Mouse (Mus musculus): ENCODE results near the gene Clip1. TPM values are rescaled to one million over a fixed set of nuclear protein-coding genes. Genes with fewer than 3 reads are reported as not detected.
"Not testable (repeated sequence)": the region's sequence is repeated elsewhere in the genome, so short reads cannot be mapped to it uniquely, and the experiment has no call there.

Gene Clip1
- 100 to 1,000 TPM; 118 to 125 TPM for total RNA-seq (2021)
- long read RNA-seq, experiment 1, full-length matches to known transcripts, result 13 of 65 reads
- long read RNA-seq, experiment 1, partial matches to known transcripts, result 13 of 65 reads
- long read RNA-seq, experiment 1, other reads (novel, unspliced or antisense), result 39 of 65 reads
- long read RNA-seq, experiment 2, full-length matches to known transcripts, result 9 of 52 reads
- long read RNA-seq, experiment 2, partial matches to known transcripts, result 8 of 52 reads
- long read RNA-seq, experiment 2, other reads (novel, unspliced or antisense), result 35 of 52 reads

- DNase-seq, result peak; percentile 83 to 86
- intact Hi-C loops (cut with DNase I), result loop anchor here (5.0 kb wide), 1 partner anchor 42 kb away; no protein-coding TSS in a partner anchor
Measured at GRCm38 (mm10) chr5:123684221-123685144, at the start of gene Clip1. Gene Clip1 (minus strand): TSS chr5:123684618.

- no peak for DNase-seq
- intact Hi-C loops (cut with DNase I), result no loop called here
Measured at GRCm38 (mm10) chr5:123730981-123731380, 46.6 kb upstream of the Clip1 start.

GRCm38 (mm10) chr5:123723816-123724215 lies 39.4 kb upstream of the Clip1 start:
- not testable (repeated sequence) for DNase-seq

GRCm38 (mm10) chr5:123720328-123721311 lies 36.2 kb upstream of the Clip1 start, which contains the start of gene Zcchc8:
Gene Zcchc8 (minus strand): TSS chr5:123721100.
- DNase-seq, result peak; percentile 92 to 93
- intact Hi-C loops (cut with DNase I), result loop anchor here (2.0 kb wide), 1 partner anchor 28 kb away; the partner anchor contains the start of genes Kntc1 and Rsrc2

More at GRCm38 (mm10) chr5:123723816-123724215, 39.4 kb upstream of the Clip1 start:
- intact Hi-C loops (cut with DNase I), result not testable (repeated sequence)

- no peak for DNase-seq
- intact Hi-C loops (cut with DNase I), result no loop called here
Measured at GRCm38 (mm10) chr5:123714622-123715021, 30.2 kb upstream of the Clip1 start.

GRCm38 (mm10) chr5:123713782-123714181 lies 29.4 kb upstream of the Clip1 start:
- no peak for DNase-seq
- intact Hi-C loops (cut with DNase I), result no loop called here

- intact Hi-C loops (cut with DNase I), result no loop called here
- no peak for DNase-seq
Measured at GRCm38 (mm10) chr5:123709571-123709970, 25.2 kb upstream of the Clip1 start.

DNA sequence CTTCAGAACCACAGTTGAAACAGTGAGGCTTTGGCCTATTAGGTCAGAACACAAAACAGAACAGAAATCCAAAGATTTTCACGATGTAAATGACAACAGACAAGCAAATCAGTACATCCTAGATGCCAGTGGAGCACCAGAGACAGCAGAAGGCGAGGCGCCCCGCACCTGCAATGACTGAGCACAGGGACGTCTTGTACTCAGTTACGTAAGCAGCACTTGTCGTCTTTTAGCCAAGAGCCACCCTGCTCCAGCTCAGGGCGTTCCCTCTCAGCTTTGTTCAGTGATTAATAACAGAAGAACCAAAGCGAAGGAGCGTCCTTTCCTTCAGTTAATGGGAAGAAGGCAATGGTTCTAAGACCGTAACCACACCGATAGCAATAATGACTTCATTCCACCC lies 24.2 kb upstream of the Clip1 start:
- DNase-seq, result no peak
- intact Hi-C loops (cut with DNase I), result no loop called here

- intact Hi-C loops (cut with DNase I), result loop anchor here (1.0 to 5.0 kb wide), 2 partner anchors 74 to 207 kb away; partner anchors contain the start of gene Denr
- DNase-seq, result peak; percentile 85 to 87
Measured at GRCm38 (mm10) chr5:123700625-123701024, 16.2 kb upstream of the Clip1 start.

DNA sequence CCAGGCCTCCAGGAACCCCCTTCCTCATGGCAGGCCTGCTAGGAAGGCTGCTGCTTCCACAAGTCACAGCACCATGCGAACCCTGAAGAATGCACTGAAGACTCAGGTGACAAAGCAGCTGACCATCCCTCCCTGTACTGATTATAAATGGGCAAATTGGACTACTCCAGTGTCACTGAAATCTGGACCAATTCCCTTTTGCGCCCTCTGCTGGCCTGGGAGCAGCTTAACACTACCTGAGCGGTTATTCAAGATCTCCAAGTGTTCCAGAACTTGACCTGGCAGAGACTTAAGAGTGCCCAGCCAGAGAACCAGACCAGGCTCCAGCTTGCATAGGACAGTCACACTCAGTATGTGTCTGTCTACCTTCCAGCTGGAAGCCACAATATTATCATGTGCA lies 14.8 kb upstream of the Clip1 start:
- intact Hi-C loops (cut with DNase I), result loop anchor here (5.0 kb wide), 1 partner anchor 42 kb away; no protein-coding TSS in a partner anchor

DNA sequence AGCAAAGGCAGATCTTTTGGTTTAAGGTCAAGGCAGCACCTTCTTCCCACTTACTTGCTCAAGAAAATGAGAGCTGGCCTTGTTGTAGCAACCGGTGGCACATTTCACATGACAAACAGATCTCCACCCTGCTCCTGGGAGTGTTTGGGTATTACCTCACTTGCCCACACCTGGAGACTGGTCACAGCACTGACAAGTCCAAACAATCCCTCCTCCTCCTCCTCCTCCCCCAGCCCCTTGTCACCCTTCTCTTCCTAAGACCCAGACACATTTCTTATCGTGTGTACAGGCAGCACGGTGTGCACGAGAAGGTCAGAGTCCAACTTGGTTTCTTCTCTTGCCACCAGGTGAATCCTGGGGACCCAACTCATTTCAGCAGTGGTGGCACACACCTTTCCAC lies 12.5 kb upstream of the Clip1 start:
- DNase-seq, result no peak
- intact Hi-C loops (cut with DNase I), result loop anchor here (5.0 kb wide), 1 partner anchor 40 kb away; no protein-coding TSS in a partner anchor

More for the DNA sequence above, 14.8 kb upstream of the Clip1 start:
- DNase-seq, result peak; percentile 82 to 88

- intact Hi-C loops (cut with DNase I), result loop anchor here (5.0 kb wide), 1 partner anchor 39 kb away; no protein-coding TSS in a partner anchor
- no peak for DNase-seq
Measured at GRCm38 (mm10) chr5:123696244-123696643, 11.8 kb upstream of the Clip1 start.

DNA sequence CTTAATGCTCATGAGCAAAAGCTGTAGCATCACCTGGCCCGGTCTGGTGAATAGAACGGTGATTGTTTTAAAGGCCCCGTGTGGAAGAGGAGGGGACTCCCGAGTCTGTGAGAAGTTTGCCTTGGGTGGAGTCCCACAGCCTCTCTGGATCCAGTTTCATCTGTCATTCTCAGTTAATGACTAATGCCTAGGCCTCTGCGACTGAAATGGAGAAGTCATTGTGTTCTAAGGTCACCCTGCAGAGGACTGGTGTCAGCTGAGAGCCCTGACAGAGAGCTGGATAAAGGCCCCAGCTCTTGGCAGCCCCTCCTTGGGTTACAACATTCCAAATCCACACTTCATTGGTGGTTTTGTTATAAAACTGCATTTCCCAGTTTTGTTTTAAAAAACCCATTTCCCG lies 10.1 kb upstream of the Clip1 start:
- DNase-seq, result peak; percentile 63 to 71
- intact Hi-C loops (cut with DNase I), result no loop called here

DNA sequence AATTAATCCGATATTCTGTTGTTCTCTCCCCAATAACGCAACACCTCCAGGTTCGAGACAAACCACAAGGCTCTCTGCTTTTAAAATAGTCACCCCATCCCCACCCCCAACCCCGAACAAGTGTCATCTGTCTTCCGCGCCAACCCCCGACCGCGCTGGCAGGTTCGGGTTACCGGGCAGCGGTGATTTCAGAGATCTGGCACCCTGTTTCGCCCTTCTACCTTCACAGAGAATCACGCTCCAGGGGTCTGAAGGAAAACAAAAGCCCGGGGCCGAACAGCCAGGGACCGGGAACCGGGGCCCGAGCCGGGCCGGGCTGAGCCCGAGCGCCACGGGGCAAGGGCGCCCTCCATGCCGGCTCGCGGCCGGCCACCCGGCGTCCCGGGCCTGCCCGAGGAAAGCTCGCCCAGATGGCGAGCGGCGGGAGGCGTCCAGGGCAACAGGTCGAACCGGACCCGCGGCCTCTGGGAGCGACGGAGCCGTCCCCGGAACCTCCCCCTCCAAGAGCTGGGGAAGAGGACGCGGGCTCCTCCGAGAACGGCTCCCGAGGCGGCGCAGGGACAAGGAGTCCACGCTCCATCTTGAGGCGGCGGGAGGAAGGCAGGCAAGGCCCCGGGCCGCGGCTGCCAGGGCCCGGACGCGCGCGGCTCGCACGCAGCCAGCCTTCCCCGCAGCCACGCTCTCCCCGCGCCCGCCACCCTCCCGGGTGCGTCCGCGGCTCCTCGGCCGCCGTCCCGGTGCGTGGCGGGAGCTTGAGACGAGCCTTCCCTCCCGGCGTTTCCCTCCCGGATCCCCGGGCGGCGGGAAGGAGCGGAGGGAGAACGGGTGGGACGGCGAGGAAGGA lies 819 bp downstream of the Clip1 start:
- DNase-seq, result peak; percentile 61 to 68
- intact Hi-C loops (cut with DNase I), result loop anchor here (2.0 to 5.0 kb wide), 2 partner anchors 17 to 41 kb away; no protein-coding TSS in a partner anchor

DNA sequence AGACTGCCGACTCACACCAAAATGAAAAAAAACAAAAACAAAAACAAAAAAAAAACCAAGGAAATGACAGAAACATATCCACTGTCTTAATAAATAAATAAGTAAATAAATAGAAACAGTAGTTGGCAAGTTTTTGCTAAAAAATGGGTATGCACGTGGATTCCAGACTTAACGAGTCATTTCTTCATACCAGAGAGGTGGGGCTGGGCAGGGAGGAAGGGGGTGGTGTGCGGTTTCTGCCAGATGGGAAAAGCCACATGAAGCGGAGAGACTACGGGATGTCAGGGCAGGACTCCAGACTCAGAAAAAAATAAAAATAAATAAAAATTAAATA lies 1.4 kb downstream of the Clip1 start:
- no peak for DNase-seq
- intact Hi-C loops (cut with DNase I), result loop anchor here (2.0 to 5.0 kb wide), 2 partner anchors 16 to 41 kb away; no protein-coding TSS in a partner anchor

GRCm38 (mm10) chr5:123682372-123682771 lies 2.0 kb downstream of the Clip1 start:
- no peak for DNase-seq
- intact Hi-C loops (cut with DNase I), result loop anchor here (2.0 to 5.0 kb wide), 2 partner anchors 16 to 40 kb away; no protein-coding TSS in a partner anchor

- intact Hi-C loops (cut with DNase I), result loop anchor here (5.0 kb wide), 1 partner anchor 37 kb away; no protein-coding TSS in a partner anchor
- DNase-seq, result no peak
Measured at GRCm38 (mm10) chr5:123679546-123680263, 4.7 kb downstream of the Clip1 start.

DNA sequence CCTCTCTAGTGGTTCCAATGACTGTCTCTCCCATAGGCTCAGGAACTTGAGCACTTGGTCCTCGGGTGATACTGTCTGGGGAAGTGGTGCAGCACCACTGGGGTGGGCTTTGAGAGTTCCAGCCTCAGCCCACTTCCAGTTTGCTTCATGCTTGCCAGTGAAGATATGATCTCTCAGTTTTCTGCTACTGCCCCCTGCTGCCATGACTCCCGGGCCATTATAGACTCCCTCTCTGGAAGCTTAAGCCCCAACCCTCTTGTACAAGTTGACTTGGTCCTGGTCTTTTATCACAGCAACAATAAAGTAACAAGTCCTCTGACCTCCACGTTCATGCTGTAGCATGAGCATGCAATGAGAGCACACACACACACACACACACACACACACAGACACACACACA lies 5.3 kb downstream of the Clip1 start:
- DNase-seq, result no peak
- intact Hi-C loops (cut with DNase I), result no loop called here
